Mouse (Mus musculus) megakaryocyte-erythroid progenitor cell, adult 5 weeks (primary cell): ENCODE results near the gene Ripply2. TPM values are rescaled to one million over a fixed set of nuclear protein-coding genes. Genes with fewer than 3 reads are reported as not detected.

Source experiments
- polyA plus RNA-seq: library from polyadenylated mRNA; stranded (reverse); fragments of >175 nt; gene quantifications from 2 replicates; pipeline ENCODE4 v1.2.3, GENCODE M21; 2012

The Ripply2 gene
- not detected in 2 replicates for polyA plus RNA-seq

DNA sequence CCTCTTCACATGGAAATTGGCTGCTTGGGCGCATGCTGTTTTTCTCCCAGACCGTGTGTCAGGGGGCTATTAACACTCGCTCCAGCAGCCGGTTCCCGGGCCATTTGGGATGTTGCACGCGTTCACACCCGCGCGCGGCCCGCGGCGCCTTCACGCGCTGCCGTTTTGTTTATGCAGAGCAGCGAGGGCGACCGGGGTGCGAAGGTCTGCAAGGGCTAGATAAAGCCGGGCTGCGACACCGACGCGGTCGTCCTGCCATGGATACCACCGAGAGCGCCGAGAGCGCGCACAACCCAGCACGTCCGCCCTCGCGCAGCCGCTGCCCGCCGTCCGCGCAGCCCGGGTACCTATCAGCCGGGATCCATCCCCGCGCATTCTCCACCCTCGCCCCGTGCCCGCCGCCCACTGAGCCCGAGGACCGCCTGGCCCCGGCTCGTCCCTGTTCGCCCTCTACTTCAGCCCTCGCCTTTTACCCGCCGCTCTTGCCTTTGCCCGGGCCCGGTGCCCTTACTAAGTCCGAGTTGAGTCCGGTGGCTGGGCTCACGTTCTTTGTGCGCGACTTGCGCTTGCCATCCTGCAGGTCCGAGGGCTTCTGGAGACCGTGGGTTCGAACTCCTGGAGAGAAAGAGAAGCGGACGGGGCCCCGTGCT, at the start of gene Ripply2:
Gene Ripply2 (plus strand): TSS at position 250 of the 650 bp plus-strand sequence.

DNA sequence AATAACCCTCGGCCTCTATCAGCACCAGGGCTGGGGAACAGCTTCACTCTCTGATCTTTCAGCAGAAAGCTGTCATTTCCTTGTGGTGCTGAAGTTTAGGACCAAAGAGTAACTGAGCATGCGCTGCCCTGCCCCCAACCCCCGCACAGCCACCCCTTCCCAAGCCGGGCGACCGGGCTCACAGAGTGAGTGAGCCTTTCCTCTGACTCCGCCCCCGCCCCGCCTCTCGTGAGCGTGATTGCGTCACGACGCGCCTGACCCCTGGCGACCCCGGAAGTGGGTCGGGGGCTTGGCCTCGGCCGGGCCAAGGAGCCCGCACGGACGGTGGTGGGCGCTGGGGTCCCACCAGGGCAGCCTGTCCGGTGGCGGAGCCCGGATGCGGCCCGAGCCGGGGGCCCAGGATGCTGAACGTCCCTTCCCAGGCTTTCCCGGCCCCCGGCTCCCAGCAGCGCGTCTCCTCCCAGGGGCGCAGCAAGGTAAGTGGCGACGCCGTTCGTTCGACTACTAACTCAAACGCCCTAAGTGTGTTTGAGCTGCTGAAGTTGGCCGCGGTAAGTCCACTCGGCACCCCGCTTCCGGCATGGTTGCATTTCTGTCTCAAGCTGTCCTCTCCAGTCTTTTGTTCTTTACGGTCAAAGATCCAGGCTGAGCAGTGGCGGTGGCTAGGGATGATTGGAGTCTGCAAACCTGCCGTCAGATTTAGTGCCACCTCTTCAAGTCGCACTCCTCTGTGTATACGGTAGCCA, 6.6 kb downstream of the Ripply2 start, which contains the start of gene Cyb5r4:
Gene Cyb5r4 (plus strand): TSS at position 237 of the 746 bp plus-strand sequence.

Other genes with a start within 250 kb of the Ripply2 start
- not detected in 2 replicates for gene Snap91, start 134.9 kb upstream of the Ripply2 start, polyA plus RNA-seq
- gene Cyb5r4, start 6.5 kb downstream of the Ripply2 start, polyA plus RNA-seq, result 21.2 and 21.8 TPM in 2 replicates
- gene Mrap2, start 128.8 kb downstream of the Ripply2 start, polyA plus RNA-seq, result not detected in 2 replicates
- gene Cep162, start 240.0 kb downstream of the Ripply2 start, polyA plus RNA-seq, result 1.0 and 1.1 TPM in 2 replicates